Mouse (Mus musculus) left cerebral cortex, adult 18-20 months (tissue): ENCODE data around the gene Stmn1. TPM values are rescaled to one million over a fixed set of nuclear protein-coding genes. Genes with fewer than 3 reads are reported as not detected.

Source experiments
- DNase-seq, 2 experiments: peaks; one replicate each; pipeline ENCODE4 v3.0.0; 2021 to 2022; ENCODE audit warnings: low spot score in 2 of 2, mixed read lengths in 1 of 2
- total RNA-seq, 2 experiments: library from RNA; stranded (reverse); gene quantifications; 2 replicates each; pipeline ENCODE4 v1.2.3; 2021

Gene Stmn1
- total RNA-seq, 2 experiments from 2014 or later: 1,034 to 1,073 TPM

DNA sequence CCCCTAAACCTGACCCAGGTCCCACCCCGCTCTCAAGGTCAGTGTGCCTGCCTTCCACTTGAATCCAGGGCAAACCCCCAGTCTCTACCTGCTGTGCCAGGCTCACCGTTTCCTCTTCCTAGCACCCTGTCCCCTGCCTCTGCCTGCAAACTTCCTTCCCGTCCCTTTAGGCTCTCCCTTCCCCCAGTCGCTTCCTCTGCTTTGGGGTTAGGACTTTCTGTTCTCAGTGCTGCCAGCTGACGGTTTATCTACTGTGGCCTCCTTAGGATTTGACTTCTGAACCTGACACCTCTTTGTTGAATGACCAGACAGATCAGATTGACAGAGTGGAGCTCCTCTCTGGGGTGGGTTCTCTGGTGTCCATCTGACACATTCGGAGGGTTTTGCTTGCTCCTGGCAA lies 12.8 kb upstream of the Stmn1 start:
- DNase-seq: no peak

DNA sequence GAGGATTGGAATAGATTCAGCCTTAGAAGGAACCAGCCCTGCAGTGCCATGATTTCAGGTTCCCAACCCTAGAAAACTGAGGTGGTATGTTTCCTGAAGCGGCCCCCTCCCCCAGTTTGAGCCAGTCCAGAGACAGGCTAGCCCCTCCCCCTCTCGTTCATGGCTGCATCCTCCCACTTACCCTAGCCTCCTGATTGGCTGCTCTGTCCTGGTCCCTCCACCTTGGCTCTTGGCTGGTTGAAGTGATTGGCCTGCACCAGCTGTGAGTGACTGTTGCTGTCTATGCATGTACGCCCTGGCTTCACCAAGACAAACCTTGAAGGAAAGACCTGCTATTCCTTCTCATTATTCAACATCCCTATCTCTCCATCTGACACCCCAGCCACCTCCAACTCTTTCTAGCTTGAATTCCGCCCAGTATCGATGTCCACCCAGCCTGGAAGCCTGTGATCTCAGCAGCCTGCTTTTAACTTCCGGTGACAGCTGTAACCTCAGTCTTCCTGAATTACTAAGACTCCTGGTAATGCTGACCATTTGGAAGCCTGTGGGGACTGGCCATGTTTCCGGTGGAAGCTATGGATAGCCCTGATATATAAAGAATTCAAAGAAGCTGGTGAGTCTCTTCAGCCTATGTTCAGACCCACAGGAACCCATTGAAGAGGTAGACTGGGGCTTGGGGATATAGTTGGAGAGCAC lies 10.8 kb upstream of the Stmn1 start:
- DNase-seq: no peak

DNA sequence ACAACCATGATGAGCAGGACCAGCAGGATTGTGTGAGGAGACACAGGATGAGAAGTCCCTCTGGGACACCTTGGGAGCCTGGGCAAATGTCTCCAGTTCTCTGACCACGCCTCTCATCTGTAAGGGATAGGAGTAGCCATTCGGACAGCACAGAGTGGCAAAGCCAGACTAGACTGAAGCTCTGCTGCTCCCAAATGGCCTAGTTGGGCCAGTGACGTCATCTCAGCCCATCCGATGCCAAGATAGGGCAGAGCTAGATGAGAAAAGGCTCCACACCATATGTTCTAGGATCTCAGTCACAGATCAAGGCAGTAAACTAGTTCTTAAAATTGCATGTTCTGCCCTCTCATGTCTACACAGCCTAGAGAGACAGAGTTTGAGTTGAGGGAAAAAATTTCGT lies 9.3 kb upstream of the Stmn1 start:
- no peak for DNase-seq

DNA sequence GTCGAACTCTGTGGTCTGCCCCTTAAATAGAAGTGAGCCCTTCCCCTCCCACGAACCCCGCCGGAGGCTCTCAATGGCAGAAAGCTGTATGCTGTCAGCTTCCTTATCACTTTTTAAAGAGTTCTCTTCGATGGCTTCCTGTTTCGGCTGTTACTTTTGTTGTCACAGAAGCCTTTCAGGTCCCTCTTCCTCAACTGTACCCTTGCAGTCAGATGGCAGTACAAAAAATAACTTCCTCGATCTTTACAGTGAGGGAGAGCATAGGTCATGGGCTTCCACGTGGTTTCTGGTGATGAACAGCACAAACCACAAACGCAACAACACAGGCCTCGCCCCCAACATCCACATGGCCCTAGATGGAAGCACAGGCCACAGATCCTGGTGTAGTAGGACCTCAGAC lies 7.8 kb upstream of the Stmn1 start:
- DNase-seq: no peak

DNA sequence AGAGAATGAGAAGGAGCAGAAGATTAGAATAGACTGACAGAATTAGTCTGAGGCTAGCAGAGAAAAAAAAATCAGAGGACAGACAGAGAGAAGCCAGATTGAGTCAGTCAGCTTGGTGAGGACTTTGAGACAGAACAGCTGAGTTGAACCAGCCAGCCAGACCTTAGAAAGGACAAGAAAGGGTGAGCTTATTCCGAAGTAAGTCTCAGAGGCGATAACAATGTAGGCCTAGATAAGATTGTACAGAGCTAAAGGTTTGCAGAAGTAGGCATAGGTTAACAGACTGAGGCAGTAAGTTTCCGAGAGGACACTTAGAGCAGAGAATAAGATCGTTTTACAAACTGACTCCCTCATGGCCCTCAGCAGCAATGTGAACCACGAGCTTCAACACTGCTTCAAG lies 6.9 kb upstream of the Stmn1 start:
- no peak for DNase-seq

DNA sequence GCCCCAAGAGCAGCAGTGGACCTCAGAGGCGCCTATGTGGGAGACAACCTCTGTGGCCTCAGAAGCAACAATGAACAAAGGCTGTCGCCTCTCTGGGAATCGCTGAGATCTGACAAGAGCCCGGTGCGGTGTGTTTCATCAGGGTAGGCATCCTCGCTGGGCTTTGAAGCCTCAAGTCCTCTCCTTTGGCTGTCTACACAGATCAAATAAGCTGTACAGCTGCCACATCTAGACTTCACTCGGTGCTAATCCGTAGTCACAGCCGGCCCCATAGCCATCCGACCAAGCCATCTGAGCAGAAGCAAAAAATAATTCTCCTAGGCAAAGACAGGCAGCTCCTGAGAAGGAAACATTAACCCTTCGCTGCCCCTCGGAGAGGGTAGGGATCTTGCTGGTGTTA lies 2.3 kb upstream of the Stmn1 start:
- DNase-seq: no peak

DNA sequence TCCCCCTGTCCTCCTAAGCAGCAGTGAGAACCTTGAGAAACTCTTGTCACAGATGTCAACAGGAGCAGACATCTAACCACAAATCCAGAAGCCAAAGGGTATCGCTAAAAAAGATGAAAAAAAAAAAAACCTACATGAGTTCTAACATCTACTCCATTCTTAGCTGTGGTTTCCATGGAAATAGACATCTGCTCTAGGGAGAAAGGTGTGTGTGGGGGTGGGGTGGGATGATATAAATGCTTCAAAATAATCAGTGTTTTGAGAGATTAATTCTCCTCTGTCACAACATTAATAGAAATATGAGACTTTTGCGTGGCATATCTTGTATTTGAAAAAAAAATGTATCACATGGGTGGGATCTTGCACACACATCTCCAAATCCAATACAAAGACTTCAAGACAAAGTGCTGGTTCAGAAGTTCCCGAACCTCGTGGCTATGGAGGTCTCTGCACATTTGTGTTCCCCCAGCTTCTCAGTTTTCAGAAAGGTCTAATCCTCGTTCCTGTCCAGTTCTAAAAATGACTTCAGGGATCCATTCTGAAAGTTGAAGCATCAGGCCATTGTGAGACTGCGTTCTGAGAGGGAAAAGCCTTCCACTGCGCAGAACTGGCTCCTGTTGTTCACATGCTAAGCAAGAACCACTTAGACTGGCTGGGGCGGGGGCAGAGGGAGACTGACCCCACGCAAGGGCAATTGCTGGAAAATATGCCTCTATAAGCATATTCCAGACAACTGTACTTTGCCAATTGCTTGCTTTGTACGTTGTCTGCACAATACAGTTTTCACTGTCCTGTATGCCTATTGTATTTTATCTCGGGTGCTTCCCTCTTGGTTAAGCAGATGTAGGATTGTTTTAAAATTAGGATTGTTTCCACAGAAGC lies 1.5 kb upstream of the Stmn1 start:
- DNase-seq: no peak

DNA sequence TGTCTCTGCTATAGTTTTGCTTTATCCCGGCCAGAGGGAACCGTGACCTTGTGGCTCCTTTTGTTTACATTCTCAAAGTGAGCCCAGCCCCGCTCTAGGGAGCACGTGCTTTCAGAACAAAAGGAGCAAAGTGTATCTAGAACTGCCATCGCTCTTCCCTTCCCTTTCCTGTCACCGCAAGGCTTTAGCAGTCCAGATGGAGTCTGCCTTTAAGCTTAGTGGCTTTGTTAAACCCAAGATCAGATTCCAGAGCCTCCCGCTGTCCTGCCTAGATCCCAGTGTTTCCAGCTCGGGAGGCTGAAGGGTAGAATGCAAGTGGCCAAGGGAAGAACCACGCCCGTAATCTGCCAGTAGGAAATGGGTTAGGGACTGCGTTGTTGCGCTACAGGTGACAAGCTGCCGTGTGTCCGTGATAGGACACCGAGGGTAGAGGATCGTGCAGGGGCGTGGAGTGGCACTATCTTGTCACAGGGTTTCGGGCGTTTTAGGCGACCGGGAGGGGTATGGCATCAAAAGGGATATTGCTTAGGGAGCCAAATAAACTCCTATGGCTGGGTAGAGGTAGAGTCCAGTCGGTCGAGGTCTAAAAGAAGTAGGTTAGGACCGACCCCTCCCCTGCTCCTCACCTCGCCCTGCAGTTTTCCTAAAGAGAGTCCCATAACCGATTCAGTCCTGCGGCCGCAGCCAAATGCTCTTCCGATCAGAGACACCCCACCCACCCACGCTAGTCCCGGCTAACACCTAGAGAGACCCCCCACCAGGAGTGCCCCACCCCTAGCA lies 495 bp upstream of the Stmn1 start:
- no peak for DNase-seq

DNA sequence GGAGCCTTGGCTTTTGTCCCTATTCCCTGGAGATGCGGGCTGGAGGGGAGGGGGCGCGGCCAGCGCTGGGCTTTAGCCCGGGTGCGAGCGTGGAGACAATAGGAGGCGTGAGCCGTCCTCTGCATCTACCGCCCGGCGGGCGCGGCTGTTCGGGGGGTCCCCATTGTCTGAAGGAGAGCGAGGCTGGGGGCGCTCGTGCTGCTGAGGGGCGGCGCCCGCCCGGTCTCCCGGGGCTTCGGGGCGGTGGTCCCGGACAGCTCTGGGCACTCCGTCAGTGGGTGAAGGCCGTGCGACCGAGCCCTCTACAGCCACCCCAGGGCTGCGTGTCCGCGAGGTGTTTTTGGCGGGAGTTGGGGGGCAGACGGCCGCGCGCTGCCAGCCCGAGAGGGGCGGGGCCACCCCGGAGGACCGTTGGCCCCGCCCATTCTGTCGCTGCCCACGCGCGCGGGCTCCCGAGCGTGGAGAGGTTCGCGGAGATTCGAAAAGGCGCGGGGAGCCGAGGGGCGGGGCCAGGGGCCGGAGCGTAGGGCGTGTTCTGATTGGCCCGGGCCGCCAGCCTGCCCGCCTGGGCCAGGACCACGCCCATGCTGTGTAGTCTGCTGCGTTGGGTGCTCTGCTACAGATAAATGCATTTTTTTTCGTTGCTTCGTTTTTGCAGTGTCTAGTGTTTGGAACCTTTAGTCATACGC lies 602 bp downstream of the Stmn1 start:
- peak; percentile 96 to 97 for DNase-seq

DNA sequence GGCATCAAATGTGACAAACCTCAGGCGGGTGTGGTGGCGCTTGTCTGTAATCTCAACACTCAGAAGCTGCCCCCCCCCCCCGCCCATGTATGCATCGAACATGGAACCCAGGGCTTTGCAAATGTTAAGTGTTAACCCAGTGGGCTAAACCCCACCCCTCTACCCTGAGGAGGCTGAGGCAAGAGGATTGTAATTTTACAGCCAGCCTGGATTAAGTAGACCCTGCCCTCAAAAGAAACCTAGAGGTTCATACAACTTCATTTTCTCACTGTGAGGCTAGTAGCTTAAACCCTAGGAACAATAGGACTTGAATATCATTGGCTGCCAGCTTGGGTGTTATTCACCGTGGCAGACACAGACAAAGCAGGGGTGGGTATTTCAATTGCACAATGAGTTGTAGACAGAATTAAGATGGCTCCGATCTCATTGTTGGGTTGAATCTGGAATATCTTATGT lies 1.2 kb downstream of the Stmn1 start:
- DNase-seq: no peak

DNA sequence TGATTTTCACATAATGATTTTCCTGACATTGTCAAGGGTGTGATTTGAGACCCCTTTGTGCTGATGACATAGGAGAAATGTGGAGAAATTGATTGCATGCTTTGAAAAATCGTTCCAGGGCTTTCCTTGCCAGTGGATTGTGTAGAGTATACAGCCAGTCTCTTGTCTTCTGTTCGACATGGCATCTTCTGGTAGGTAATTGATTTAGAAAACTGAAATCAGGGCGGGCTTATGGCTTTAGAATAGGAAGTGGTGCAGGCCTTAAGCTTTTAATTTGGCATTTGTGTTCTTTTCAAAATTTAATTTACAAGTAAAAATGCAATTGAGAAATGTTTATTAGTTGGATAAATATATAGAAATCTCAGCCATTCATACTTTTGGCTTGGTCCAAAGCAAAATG lies 1.9 kb downstream of the Stmn1 start:
- no peak for DNase-seq

DNA sequence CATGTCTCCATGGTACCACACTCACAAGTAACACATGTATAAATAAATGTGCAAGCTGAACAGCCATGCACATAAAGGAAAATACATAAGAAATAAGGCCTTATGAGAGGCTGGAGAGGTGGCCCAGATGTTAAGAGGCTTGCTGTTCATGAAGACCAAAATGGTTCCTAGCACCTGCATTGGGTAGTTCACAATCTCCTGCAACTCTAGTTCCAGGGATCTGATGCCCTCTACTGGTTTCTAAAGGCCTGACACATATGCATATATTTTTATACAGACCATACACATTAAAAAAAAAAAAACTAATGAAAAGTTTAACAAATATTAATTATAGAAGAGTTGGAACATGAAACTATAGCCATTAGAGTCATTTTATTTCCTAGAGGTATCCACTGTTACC lies 3.3 kb downstream of the Stmn1 start:
- no peak for DNase-seq

DNA sequence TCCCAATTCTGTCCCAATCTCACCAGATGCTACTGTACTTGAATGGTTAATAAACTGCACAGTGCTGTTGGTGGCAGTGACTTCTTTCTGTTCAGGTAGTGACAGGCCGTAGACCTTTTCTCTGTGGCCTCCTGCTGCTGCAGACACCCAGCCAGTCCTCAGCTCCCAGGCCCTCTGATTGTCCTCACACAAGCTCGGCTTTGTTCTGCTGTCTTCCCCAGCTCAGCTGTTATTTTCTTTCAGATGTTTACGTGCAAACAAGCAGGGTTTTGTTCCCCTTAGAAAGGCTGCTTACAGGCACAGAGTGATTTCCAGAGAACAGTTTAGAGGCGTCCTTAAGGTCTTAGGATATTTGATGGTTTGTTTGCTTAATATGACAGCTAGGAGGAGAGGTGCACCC lies 5.6 kb downstream of the Stmn1 start:
- no peak for DNase-seq

DNA sequence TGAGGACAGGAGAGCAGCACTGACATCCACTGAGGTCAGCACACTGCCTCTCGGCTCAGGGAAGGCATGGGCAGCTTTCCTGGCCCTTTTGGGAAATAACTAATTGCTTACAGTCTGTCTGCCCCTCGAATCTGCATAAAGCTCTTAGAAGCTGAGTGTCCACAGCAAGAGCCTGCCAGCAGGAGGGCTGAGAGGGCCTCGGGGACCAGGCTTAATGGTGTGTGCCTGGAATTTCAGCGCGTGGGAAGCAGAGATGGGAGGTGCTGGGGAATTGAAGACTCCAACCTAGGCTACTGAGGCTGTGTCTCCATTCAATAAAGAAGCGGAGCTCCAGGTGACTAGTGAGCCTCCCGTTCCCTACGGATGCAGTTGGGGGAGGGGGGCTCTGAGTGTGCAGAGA lies 6.1 kb downstream of the Stmn1 start:
- no peak for DNase-seq

DNA sequence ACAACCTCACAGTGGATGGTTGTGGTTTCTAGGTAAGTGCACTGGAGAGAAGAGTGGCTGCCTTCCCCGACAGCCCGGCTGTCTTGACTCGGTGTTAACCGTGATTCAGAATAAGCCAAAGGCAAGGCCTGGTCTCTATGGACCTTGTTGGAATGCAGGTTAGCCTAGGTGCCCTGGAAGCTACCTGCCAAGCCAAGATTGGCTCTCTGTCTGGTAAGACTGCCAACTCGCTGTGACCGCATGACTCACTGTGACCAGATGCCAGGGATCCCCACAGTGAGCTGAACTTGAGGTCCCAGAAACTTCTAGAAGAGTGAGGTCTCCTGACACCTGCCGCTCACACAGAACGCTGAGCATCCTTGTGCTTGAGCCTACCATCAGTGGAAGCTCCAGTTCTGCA lies 8.8 kb downstream of the Stmn1 start:
- peak in 1 of 2 experiments; percentile 30 for DNase-seq

DNA sequence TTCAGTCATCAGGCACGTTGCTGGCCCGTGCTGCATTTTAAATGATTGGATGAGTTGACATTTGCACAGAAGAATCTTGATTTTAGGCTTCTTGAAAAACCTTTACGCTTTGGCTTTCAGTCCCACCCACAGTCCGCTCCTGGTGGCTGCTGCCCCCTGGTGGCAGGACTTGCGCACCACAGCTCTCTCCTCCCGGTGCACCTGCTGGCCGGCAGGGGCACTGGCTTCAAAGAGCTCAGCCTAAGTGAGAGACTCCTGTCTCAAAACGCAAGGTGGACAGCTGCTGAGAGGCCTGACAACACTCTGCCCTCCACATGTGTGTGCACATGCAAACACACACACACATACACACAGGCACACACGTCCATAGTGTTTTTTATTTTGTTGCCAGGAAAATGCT lies 9.9 kb downstream of the Stmn1 start:
- DNase-seq: peak; percentile 94 to 99

DNA sequence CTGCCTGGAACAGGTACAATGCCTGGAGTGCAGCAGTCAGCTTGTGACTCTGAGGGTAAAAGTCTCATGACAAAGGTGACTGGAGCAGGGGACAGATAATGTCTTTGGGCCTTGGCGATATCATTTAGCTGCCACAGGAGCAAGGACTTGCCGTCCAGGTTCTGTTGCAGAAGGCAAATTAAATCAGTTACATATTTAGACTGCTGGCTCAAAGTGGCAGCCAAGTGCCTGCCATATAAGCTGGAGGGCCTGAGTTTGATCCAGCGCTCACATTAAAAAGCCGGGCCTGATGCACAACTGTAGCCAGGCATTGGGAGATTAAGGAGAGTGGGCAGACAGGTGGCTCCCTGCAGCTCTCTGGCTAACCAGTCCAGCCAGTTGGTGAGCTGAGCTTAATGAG lies 11.7 kb downstream of the Stmn1 start:
- no peak for DNase-seq

DNA sequence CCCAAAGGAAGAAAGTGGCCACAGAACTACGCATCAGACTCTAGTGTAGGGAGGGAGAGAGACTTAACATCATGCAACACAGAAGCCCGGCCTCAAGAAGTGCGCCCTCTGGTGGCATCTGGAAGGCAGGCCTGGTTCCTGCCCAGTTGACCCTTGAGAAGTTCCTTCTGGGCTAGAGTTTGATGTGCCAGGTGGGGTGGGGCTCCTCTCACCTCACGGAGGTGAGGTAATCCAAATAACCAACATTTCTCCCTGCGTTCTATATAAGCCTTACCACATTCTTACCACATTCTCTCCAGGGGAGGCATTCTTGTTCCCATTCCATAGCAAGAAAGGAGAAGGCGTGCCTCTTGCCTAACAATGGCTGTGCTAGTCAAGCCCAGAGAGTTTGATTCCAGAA lies 12.7 kb downstream of the Stmn1 start:
- DNase-seq: peak; percentile 71 to 82

DNA sequence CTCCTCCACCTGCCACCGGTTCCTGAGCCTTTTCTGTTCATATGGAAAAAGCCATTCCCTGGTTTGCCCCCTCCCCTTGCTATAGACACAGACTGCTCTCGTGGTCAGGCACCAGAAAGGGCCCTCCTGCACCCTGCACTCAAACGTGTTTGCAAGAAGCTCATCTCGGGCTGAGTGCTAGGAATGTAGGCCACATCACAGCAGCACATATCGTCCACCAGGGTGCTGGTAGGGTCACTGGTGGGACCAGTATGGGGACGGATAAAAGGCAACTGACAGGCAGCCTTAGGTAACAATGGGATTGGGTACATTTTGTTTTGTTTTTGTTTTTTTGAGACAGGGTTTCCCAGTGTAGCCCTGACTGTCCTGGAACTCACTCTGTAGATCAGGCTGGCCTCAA lies 13.2 kb downstream of the Stmn1 start:
- DNase-seq: no peak

DNA sequence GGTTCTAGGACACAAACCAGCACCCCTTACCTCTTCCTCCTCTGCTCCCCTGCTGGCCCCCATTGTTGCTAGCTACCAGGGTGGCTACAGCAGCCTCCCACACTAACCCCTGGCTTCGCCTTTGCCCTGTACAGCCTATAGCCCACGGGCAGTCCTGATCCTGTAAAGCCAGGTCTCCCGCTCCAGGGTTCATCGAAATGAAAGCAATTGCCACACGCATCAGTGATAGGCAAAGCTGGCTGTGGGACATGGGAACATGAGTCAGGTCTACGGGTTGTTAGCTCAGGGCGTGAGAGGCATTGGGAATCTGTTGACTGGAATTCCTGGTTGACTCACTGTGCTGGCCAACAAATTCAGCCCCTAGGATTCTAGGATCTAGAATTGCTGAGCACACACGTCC lies 14.3 kb downstream of the Stmn1 start:
- DNase-seq: no peak

DNA sequence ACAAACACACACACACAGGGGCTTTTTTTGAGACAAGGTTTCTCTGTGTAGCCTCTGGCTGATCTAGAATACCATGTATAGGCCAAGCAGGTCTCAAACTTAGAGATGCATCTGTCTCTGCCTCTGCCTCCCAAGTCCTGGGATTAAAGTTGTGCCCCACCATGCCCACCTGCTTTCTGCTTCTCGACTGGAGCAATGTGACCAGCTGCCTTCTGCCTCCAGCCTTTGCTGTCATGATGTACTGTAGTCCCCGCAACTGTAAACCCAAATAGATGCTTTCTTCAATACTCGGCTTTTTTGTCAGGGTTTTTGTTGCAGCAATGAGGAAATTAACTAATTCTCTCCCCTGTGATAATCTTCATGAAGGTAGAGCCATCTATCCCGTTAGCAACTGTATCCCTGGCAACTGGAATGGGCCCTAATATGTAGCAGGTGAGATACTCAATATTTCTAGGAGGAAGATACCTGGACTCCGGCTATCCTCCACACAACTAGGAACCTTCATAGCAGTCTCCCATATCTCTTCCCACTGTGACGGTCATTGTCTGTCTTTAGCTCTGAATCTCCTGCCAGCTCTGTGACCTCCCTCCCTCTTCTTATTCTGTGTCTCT lies 15.1 kb downstream of the Stmn1 start:
- peak in 1 of 2 experiments; percentile 30 for DNase-seq
